Mouse (Mus musculus): ENCODE results near the gene B4galnt1.
"Not testable (repeated sequence)": the region's sequence is repeated elsewhere in the genome, so short reads cannot be mapped to it uniquely, and the experiment has no call there.

The B4galnt1 gene

DNA sequence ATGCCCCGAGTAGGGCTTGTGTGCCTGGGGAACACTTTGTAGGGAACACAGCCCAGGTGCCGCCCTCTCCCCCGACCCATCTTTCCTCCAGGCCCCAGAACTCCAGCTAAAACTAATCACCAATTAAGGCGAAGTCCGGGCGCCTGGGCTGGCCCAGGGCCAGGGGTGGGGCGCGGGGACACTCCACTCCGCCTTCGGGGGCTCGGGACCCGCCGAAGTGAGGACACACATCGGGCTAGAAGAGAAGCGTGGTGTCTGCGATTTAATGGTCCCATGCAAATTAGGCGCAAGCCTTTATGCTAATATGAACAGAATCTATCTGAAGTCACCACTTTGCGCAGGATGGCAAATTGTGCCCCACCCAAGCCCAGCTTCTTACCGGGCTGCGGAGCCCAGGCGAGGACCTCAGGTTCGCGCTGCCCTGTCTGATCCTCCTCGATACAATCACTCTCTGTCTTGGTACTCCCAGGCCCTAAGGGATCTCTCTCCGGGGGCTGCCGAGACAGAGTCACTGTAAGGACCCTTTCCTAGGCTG, 24.2 kb downstream of the B4galnt1 start:
- no peak for DNase-seq (ENCODE audit: low spot score in 2 of 2)

DNA sequence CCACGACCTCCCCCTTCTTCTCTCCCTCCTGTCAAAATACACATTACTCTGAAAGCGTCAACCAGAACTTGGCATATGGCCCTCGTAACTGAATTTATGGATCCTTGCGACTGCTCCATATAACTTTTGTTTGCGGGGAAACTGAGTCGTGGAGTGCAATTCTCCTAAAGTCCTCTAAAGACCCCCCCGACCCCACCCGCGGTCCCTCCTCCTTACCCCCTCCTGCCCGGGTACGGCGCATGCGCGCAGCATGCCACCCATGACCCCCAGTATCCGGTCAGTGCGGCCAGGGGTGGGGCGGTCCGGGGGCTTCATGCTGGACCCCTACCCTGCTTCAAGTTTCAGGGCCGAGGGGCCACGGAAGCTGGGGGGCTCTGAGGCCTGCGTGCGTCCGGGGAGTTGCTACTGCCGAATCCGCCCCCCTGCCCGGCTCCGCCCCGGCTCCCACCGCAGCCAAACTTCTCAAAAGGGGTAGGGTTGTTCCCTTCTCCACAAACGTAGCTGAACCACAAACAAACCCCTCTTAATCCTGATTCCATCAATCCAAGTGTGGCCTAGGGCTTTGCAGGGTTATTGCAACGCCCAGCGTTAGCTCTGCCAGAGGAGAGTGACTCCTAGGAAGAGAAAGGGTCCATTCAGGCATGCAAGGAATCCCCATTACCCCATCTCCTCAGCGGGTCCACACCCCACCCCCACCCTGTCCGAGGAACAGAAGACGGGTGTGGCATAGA, 24.8 kb downstream of the B4galnt1 start, which contains the start of gene Arhgef25:
Gene Arhgef25 (minus strand): TSS at position 433 of the 731 bp plus-strand sequence.
- DNase-seq (ENCODE audit: low spot score in 2 of 2), result no peak

DNA sequence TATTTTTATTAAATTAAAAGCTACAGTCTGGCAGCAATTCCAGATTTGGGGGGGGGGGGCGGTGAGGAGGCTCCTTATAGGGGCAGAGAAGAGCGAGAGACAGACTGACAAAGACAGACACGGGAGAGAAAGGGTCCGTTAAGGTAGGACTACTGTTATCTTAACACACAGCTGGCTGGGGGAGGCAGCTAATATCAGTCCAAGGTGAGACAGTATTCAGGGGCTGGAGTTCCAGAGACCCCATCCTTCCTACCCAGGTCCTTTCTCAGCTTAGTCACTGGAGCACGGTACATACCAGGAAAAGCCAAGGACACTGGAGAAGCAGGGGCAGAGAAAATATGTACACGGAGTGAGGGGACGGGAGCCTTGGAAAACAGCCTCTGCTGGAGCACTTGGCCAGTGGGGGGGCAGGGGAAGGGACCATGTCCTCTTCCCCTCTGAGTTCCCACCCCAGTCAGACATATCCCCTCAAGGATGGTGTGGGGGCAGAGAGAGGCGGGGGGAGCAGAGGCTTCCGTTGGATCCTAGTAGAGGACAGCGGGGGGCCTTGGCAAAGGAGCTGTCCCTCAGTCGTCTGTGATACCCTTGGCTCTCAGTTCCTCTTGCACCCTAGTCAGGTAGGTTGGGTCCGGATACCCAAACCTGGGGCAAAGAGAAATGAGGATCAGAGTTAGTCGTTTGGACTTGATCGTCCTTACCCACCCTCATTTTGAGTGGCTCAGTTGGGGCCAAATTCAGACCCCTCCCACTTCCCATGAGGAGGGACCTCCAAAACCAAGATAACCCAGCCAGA, 25.6 kb downstream of the B4galnt1 start:
- no peak for DNase-seq (ENCODE audit: low spot score in 2 of 2)

DNA sequence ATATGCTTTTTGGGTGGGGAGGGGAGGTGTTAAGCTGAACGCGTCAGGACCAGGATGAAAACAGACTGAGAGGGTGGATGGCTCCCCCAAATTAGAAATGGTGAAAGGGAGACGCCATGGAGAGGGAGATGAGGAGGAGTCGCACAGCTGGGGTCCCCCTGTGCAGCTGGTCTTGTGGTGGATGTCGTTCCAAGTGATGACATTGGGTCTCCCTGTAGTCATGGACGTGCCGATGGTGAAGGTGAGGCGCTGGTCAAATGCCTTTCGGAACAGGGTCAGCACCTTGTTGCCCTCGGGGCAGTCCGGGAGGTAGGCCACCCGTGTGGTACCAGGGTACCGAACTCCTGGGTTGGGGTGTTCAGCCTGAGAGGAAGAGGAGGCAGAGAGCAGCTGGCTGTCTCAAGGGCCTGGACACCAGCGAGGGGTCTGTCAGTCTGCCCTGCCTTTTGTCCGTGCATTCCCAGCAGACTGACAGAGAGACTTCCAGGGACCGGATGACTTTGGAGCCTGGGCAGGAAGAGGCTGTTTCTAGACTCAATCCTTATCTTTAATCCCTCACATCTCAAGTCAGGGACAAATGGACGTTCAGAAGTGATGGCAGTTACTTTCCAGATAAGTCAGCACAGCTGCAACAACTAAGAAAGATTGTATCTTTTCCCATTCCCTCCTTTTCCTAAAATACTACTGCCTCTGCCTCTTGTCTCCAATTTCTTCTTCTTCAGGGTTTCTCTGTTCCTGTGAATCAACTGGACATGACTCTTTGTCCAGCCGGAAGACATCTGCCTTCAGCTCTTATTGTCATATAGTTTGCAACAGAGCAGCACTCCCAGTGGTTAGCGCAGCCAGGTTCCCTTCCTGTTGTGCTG, 26.4 kb downstream of the B4galnt1 start:
- DNase-seq (ENCODE audit: low spot score in 2 of 2), result no peak

DNA sequence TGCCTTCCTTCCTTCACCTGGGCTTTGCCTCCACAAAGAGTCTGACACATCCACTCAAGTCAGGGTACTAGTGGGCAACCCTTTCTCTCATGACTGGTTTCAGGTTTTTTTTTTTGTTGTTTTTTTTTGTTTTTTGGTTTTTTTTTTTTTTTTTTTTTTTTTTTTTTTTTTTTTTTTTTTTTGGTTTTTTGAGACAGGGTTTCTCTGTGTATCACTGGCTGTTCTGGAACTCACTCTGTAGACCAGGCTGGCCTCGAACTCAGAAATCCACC, 27.0 kb downstream of the B4galnt1 start:
- DNase-seq (ENCODE audit: low spot score in 2 of 2), result not testable (repeated sequence)

DNA sequence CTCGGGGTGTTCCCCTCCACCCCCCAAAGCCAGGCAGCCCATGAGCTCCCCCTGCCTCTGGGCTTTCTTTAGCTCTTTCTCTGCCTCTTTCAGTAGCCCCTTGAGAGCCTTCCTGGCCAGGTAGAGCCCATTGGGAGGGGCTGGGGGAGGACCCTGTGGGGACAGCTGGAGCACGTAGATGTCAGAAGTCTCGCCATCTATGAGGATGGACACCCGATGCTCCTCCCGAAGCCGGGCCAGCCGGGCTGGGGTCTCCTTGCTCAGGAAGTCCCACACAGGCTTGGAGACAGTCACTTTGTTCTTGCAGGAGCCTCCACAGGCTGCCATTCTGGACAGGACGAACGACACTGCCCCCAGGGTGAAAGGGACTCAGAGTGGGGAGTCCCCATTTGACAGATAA, 28.0 kb downstream of the B4galnt1 start:
- DNase-seq (ENCODE audit: low spot score in 2 of 2), result no peak

DNA sequence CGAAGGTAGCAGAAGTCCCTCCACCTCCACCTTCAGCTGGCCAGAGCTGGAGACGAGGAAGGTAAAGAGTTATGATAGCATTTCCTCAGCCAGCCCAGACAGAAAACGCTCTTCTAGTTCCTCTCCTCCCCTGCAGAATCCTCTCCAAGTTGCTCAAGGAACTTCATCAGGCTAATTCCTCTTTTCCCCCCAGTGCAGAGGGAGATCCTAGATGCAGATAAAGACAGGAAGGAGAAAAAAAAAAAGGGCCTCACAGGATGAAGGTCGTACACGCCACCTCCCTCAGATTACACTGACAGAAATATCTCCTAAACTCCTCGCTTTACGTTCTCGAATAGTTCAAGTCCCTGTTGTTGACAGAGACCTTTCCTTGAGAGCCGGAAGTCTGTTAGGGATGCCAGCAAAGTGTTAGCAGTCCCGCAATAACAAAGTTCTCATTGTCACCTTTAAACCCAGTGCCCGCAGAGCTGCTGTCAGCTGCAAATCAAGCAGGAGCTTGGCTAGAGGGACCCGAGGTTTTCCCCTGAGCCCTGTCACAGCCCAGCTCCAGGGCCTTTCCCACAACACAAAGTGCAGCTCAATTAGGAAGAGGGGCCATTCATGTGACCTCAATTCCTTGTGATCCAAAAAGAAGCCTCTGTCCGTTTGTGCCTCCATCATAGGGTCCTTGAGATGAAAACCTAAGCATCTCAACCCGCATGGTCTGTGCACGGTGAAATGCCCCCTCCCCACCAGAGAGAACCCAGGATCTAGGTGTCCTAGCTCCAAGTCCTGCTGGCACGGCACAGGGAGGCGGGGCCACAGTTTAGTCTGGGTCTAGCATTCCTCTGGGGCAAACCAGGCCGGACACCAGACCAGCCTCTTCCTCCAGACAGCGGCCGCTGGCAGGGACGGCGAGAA, 29.7 kb downstream of the B4galnt1 start:
- DNase-seq (ENCODE audit: low spot score in 2 of 2), result no peak

DNA sequence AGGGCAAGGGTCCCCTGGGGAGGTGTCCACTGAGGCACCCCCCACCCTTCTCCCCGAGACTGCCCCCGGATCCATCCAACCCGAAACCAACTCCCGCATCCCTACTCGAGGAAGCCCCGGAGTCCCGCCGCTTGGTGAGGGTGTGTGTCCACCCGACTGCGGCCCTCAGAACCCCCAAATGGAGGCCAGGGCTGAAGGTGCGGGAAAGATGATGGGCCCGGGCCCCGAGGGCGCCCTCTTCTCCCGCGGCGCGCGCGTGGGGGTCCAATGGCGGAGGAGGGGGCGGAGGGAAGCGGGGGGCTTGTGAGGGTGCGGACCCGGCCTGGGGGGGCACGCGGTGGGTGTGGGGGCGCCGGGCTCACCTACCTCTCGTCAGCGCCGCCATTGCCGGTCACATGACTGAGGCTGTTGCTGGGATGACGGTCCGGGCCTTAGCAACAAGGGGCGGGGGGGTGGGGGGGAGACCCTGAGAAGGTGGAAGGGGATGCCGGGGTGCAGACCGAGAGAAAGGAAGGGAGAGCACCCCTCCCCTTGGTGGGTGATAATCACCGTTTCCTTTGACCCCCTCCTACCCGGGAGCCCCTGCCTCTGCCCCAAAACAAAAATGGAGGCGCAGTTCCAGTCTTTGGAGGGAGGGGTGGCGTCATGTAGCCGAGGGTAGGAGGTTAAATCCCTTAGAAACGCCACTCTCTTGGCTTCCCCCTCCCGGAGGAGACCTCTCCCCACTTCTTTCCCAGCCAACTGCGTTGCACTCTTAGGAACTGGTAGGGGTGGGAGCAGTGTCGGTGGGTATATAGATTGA, 30.5 kb downstream of the B4galnt1 start, which contains the start of gene Dtx3:
Gene Dtx3 (minus strand): TSS at position 401 of the 802 bp plus-strand sequence.
- DNase-seq (ENCODE audit: low spot score in 2 of 2), result no peak

DNA sequence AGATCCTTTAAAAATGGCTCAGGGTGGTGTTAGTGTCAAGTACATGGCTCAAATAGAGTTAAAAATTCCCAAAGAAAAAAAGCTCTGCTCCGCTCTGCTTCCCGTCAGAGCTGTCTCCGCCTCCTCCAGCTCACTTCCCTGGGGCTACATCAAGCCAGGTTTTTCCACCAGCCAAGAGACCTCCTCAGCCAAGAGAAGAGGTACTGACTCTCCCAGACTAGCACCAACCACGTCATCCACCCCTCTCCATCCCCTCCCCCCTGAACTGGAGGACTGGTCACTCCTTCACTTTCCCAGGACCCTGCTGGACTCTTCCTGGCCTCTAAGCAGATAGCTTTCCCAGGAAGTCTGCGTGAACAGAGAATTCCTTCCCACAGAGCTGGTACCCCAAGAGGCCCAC, 31.4 kb downstream of the B4galnt1 start:
- no peak for DNase-seq (ENCODE audit: low spot score in 2 of 2)

DNA sequence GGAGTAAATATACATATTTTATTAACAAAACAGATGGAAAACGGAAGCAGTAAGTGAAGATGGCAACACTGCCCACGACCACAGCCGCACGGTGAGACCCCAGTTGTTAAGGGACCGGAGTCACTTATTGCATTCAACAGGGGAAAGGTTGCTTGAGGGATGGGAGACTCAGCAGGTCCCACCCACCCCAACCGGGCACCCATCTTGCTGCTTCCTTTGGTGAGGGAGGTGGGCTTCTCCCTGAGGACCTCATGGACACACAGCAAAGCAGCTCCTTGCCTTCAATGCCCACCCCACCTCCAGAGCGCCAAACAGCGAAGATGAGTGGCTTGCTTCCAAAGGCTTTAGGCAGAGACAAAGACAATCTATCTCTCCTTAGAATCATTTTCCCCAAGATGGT, 32.1 kb downstream of the B4galnt1 start:
- no peak for DNase-seq (ENCODE audit: low spot score in 2 of 2)

DNA sequence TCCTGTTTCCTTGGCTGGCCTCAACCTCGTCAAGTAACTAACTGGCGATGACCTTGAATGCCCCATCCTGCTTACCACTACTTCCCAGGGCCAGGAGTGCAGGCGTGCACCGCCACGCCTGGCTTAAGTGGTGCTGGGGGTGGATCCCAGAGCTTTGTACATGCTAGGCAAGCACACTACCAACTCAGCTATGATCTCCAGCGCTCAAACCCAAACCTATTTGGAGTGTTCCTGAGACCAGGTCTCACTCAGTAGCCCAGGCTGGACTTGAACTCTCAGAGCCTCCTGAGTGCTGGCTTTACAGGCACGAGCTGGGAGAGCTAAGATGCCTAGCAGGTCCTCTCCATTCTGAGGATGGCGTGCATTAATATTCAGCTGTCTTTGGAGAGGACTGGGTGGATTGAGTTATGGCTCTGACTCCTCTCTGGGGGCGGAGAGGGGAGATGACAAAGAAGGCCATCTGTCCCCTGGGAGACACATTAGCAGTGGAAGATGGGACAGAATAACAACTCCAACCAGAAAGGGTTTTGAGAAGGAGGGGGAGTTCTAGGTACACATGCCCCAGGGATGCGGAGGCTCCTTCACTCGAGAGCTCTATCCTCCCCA, 32.6 kb downstream of the B4galnt1 start:
- no peak for DNase-seq (ENCODE audit: low spot score in 2 of 2)

DNA sequence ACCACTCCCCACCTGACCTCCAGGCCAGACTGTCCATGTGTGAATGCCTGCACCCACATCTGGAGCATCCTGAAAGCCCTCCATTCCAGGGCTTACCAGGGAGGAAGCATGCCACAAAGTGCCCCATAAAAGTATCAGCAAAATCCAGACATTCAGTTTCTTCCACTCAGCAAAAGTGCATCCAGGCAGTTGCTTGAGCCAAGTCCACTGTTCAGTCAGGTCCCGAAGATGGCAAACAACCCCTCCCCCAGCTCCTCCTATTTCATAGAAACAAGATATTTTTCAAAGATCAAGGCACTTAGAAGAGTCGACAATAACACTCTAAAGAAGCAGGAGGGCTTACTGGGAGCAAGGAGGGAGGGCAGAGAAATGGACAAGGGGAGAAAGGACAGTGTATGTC, 33.5 kb downstream of the B4galnt1 start:
- DNase-seq (ENCODE audit: low spot score in 2 of 2), result no peak

DNA sequence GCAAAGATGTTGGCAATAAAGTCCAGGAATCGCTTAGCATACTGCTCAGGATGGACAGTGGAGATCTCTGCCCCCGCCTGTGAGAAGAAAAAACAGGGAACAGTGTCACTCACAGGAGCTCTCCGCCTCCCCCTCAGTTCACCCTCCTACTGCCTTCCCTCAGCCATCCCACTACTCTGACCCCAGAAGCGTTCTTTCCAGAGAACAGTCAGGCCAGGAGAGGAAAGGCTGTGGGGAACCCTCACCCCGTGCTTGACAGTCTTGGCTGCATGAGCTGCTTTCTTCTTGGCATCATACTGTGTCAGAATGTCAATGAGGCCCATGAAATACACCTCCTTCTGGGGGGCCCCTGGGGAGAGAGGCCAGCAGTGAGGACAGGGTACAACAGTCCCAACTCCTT, 34.0 kb downstream of the B4galnt1 start:
- DNase-seq (ENCODE audit: low spot score in 2 of 2), result no peak

DNA sequence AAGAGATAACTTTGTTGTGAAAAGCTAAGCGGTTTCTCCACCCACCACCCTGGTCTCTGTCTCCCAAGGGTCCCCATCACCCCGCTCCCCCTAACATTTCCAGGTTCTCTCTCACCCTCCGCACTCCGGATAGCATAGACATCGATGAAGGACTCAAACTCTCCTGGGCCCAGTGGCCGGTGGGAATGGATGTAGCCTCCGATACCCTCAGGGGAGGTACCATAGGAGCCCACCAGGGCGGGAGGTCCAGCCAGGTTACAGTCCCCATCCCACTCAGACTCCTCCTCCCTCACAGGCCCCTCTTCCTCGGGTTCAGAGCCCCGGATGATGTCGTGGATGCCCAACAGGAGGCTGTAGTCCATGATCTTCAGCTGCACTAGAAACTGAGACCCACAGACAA, 34.4 kb downstream of the B4galnt1 start:
- no peak for DNase-seq (ENCODE audit: low spot score in 2 of 2)

DNA sequence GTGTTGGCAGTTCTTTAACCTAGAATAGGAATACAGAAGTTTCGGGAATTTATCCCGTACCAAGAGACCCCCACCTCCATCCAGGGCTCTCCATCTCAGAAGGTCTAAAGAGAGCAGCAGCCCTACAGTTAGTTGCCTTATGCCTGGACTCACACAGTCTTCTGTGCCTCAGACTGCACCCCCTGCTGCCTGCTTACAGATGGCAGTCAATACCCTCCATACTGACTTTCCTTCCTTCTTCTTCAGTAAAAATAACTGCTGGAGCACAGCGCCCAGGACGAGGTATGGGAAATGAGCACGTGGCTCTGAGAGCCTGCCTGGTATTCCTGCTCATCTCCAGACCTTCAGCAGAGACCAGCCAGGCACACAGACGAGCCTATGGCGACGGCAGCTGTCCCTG, 35.3 kb downstream of the B4galnt1 start:
- no peak for DNase-seq (ENCODE audit: low spot score in 2 of 2)

DNA sequence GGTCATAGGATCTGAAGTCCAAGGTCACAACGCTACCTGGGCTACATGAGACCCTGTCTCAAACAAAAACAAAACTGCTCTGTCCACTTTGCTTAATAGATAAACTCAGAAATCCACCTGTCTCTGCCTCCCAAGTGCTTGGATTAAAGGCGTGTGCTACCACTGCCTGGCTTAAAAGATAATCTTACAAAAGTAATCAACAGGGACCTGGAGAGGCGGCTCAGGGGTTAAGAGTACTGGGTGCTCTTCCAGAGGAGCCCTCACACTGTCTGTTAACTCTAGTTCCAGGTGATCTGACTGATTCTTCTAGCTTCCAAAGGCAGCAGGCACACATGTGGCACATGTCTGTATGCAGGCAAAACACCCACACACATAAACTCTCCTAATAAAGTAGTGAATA, 38.1 kb downstream of the B4galnt1 start:
- no peak for DNase-seq (ENCODE audit: low spot score in 2 of 2)

DNA sequence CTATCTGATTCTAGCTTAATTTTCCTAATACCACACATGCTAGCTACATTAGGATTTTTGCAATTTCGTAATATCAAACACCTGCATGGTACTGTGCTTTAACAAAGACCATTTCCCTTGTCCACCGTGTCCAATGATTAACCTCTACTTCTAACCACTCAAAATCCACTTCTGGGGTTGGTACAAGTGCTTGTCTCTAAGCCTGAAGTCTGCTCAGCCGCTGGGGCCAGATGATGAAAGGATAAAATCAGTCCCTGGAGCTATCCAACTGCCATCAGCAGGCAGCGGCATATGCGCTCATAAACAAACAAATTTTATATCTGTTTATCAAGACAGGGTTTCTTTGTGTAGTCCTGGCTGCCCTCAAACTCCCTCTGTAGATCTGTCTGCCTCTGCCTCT, 39.6 kb downstream of the B4galnt1 start:
- no peak for DNase-seq (ENCODE audit: low spot score in 2 of 2)

DNA sequence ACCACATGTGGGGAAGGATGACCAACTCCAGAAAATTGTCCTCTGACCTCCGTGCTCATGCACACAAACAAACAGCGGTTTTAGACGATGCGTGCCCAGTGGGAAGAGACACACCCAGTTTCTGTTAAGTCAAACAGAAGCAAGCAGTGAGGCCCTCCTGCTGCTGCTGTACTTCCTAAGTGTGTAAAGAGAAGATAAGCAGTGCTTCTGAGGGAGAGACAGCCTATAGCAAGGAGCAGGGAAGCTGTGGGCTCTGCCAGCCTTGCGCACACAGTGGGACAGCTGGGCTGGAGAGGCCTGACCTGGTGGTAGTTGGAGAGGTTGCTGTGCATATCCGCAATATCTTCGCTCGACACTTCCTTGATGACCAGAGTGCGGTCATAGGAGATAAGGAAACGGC, 40.3 kb downstream of the B4galnt1 start:
- no peak for DNase-seq (ENCODE audit: low spot score in 2 of 2)

DNA sequence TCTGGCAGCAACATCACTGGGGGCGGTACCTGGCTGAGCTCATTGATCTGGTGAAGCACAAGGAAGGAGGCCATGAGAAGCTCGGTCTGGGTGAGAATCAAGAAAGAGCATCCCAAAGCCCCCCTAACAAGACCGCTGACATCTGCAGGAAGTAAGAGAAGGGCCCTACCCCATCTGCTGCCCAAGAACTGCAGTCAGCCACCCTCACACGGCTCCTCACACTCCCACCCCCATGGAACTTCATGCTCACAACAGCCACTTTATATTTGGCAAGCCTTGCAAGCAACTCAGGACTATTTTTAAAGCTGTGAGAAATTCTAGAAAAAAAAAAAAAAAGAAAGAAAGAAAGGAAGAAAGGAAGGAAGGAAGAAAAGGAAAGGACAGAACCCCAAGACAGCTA, 43.9 kb downstream of the B4galnt1 start:
- no peak for DNase-seq (ENCODE audit: low spot score in 2 of 2)

Measured in frontal cortex, postnatal 14 days (tissue).